Mouse (Mus musculus) cortical plate, adult 2 months (tissue): ENCODE measurements around the gene 2310030G06Rik.

Source experiments
- CTCF ChIP-seq: fragments of 200-500 bp; IDR thresholded peaks from 2 replicates; pipeline ENCODE4 v1.5.1; 2011; ENCODE audit warnings: mild to moderate bottlenecking, control low read depth, low read length; ENCODE audit not compliant: insufficient read depth; ENCODE audit errors: extremely low read depth
- POLR2A ChIP-seq: fragments of 200-500 bp; IDR thresholded peaks from 2 replicates; pipeline ENCODE4 v1.6.1; 2011; ENCODE audit warnings: mild to moderate bottlenecking, low read length, control low read depth; ENCODE audit not compliant: insufficient read depth; ENCODE audit errors: extremely low read depth

- TF ChIP-seq POLR2A (peak; percentile 54; the same call in 1 of the 2 replicates), CTCF (no peak)
These were observed 47.6 kb downstream of the 2310030G06Rik start for GRCm38 (mm10) chr9:50698418-50699409.
